Mouse (Mus musculus) lung, postnatal 0 days (tissue): ENCODE measurements around the gene Arhgap22. TPM values are rescaled to one million over a fixed set of nuclear protein-coding genes. Genes with fewer than 3 reads are reported as not detected.

Experiments
- ATAC-seq: fragments of 200-750 bp; cut with Nextera tagmentation; 2 replicates; pipeline ENCODE4 v1.8.0; 2017; ENCODE audit warnings: moderate library complexity
- DNase-seq: peaks from one replicate; pipeline ENCODE4 v3.0.0-alpha.2; 2016; ENCODE audit warnings: low spot score
- H3K27ac ChIP-seq: fragments of 300-500 bp; sonication (generic); 2 replicates; pipeline ENCODE4 v1.5.1; 2014; ENCODE audit warnings: antibody characterized with exemption, mild to moderate bottlenecking, low read length, mixed read lengths
- H3K27me3 ChIP-seq: fragments of 300-500 bp; sonication (generic); replicated peaks from 2 replicates; pipeline ENCODE4 v1.6.1; 2014; ENCODE audit warnings: low read length, mixed read lengths; ENCODE audit not compliant: insufficient read depth
- H3K36me3 ChIP-seq: fragments of 300-500 bp; sonication (generic); 2 replicates; pipeline ENCODE4 v1.6.1; 2014; ENCODE audit warnings: low read length, mixed read lengths; ENCODE audit not compliant: insufficient read depth
- H3K4me1 ChIP-seq: fragments of 300-500 bp; sonication (generic); 2 replicates; pipeline ENCODE4 v1.6.1; 2014; ENCODE audit warnings: antibody characterized with exemption, low read depth, low read length, mixed read lengths; ENCODE audit not compliant: insufficient read depth
- H3K4me2 ChIP-seq: fragments of 300-500 bp; sonication (generic); replicated peaks from 2 replicates; pipeline ENCODE4 v1.6.1; 2014; ENCODE audit warnings: low read depth, mild to moderate bottlenecking, low read length, moderate library complexity, mixed read lengths
- H3K4me3 ChIP-seq: fragments of 300-500 bp; sonication (generic); 2 replicates; pipeline ENCODE4 v1.5.1; 2014; ENCODE audit warnings: low read depth, low read length
- H3K9ac ChIP-seq: fragments of 300-500 bp; sonication (generic); replicated peaks from 2 replicates; pipeline ENCODE4 v1.6.1; 2014; ENCODE audit warnings: low read depth, mild to moderate bottlenecking
- H3K9me3 ChIP-seq: fragments of 300-500 bp; sonication (generic); 2 replicates; pipeline ENCODE4 v1.6.1; 2016; ENCODE audit warnings: low read length, mixed read lengths
- CTCF ChIP-seq: IDR thresholded peaks from 2 replicates; pipeline ENCODE4 v1.5.1; 2016; ENCODE audit warnings: antibody characterized with exemption, mild to moderate bottlenecking
- EP300 ChIP-seq: IDR thresholded peaks from 2 replicates; pipeline ENCODE4 v1.6.1; 2016; ENCODE audit warnings: antibody characterized with exemption, mild to moderate bottlenecking, control low read depth
- WGBS: fragments of 180-500 bp; shearing (Covaris S2); extraction: QIAGEN DNeasy Blood & Tissue Kit; methylation state at CpG from one replicate; pipeline ENCODE4 v1.1.7; 2014; 5-methylcytosine and 5-hydroxymethylcytosine counted together
- polyA plus RNA-seq: library from polyadenylated mRNA; unstranded; fragments of >200 nt; fragmentation: Nextera tagmentation; extraction: Ambion mirVana; gene quantifications from 2 replicates; pipeline ENCODE4 v1.2.1, GENCODE M21; 2015

The Arhgap22 gene
- polyA plus RNA-seq, 1 experiment from 2014 or later = 30.2 TPM

DNA sequence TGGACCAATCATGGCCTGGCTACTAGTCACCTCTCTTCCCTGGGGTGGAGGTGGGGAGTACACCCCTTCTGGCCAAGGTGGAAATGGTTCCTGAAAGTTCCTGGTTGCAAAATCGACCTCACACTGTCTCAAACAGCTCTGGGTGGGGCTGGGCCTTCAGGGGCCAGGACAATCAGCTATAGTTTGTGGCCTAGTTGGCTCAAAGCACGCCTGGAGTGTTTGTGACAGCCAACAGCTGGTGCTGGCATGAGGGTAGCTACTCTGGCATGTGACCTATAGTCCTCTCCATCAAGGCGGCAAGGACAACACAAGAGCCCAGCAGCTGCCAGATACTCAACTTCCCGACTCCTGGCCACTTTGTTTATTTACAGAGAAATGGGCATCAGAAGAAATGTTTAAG, 133.9 kb downstream of the Arhgap22 start:
- peak; percentile 34 for TF ChIP-seq CTCF
- peak; percentile 72 for TF ChIP-seq EP300
- Histone ChIP-seq H3K9me3 (no peaks in the 10 kb centered on the region), H3K27me3 (0 out of 2 replicates have a peak, but pooled peaks cover 3% of the 10 kb centered on the region), H3K4me1 (peaks cover 6% of the 10 kb centered on the region; the same call in 1 of the 2 replicates), H3K4me3 (no peak overlapping the region), H3K9ac (no peak overlapping the region), H3K27ac (peak overlapping the region; percentile 87), H3K36me3 (no peaks in the 10 kb centered on the region), H3K4me2 (no peak overlapping the region)
- 10% methylated on average over 4 of the region's 4 CpGs for WGBS
- ATAC-seq (peak; percentile 53), DNase-seq (peak; percentile 70)

DNA sequence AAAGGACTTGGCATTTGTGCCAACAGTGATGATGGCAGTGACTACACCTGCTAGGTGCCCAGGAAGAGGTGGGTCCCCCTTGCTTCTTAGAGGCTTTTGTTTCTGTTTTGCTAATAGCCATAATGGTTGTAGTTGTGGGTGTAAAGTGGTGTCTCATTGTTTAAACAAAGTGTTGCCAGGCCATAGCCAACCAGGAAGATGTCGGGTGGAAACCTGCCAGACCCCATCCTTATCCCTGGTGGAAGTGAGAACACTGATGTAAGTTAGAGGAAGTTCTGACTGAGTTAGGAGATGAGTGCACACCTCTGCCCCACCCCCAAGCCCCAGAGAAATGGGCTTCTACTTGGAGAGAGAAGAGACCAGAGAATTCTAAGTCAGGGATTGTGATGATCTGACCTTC, 134.3 kb downstream of the Arhgap22 start:
- 0 out of 2 replicates have a peak, but pooled peaks cover 3% of the 10 kb centered on the region for H3K27me3 ChIP-seq
- WGBS = 27% methylated on average over 1 of the region's 1 CpGs
- TF ChIP-seq EP300 (no peak), CTCF (no peak)

DNA sequence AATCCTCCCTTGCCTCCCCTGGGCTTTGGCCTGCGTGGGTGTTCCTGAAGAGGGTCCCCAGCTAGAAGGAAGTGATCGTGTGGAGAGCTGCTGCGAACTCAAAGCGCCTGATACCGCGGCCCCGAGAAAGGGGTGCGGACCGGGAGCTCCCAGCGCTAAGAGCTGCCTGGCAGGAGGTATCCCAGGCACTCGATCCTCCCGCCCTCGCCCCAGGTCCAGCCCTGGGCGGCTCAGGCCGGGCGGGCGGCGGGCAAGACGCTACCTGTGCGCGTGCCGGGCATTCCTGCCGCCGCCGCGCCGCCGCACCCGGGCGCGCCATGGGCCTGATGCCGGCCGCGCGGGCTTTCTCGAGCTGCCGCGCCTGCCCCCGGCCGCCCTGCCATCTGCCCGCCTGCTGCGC, 137.2 kb downstream of the Arhgap22 start:
- peak; percentile 67 for ATAC-seq
- WGBS = 1% methylated on average over 34 of the region's 42 CpGs
- 0 out of 2 replicates have a peak, but pooled peaks cover 3% of the 10 kb centered on the region for H3K27me3 ChIP-seq

More for the DNA sequence above, 134.3 kb downstream of the Arhgap22 start:
- Histone ChIP-seq H3K4me3 (no peak overlapping the region), H3K36me3 (no peaks in the 10 kb centered on the region), H3K4me1 (peaks cover 6% of the 10 kb centered on the region; the same call in 1 of the 2 replicates), H3K9ac (no peak overlapping the region), H3K27ac (peak overlapping the region; percentile 87), H3K9me3 (no peaks in the 10 kb centered on the region), H3K4me2 (no peak overlapping the region)
- ATAC-seq = no peak
- DNase-seq = peak; percentile 30

DNA sequence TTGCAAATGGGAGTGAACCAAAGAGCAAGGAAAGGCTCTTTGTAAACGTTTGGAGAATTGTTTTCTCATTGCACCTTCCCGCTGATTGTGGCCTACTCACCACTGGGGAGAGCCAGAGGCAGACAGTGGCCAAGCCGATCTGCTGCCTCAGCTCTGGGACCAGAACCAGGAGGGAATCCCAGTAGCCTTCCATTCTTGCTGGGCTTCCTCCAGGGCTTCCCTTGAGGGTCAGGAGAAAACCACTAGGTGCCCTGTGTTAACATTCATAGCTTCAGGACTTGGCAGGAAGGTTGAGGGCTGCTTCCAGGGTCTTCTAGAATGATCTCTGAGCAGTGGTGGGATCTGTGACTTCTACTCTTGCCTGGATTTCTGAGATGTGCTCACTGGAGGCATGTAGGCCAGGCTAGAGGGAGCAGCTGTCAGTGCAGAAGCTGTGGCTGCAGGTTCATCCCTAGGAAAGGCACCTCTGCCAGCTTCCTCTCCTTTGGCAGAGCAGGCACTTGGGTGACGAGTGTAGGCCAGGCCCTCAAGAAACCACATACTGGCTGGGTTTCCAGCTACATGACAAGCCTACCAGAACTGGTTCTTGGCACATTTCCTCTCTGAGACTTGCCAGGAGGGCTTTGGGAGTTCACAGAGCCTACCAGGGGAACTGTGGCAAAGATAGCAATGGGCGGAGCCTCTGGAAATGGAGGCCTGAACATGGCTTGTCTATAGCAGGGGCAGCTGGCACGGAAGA, 138.3 kb downstream of the Arhgap22 start:
- no peaks in the 10 kb centered on the region for H3K9me3 ChIP-seq
- peak overlapping the region; percentile 61 for H3K4me2 ChIP-seq
- DNase-seq = peak; percentile 67
- no peaks in the 10 kb centered on the region for H3K36me3 ChIP-seq
- H3K4me1 ChIP-seq = peaks cover 3% of the 10 kb centered on the region; the same call in 1 of the 2 replicates
- 55% methylated on average over 6 of the region's 6 CpGs for WGBS
- no peak overlapping the region for H3K4me3 ChIP-seq
- 0 out of 2 replicates have a peak, but pooled peaks cover 3% of the 10 kb centered on the region for H3K27me3 ChIP-seq
- no peak; the same call in 1 of the 2 replicates for TF ChIP-seq CTCF
- no peak for TF ChIP-seq EP300
- H3K27ac ChIP-seq = peak overlapping the region; percentile 89
- 0 out of 2 replicates have a peak overlapping the region, but pooled peaks have one; percentile 46 for H3K9ac ChIP-seq
- peak; percentile 32 for ATAC-seq

More for the DNA sequence above, 137.2 kb downstream of the Arhgap22 start:
- peak; percentile 80 for DNase-seq
- peak overlapping the region; percentile 41 for H3K4me3 ChIP-seq
- H3K9me3 ChIP-seq = no peaks in the 10 kb centered on the region
- H3K27ac ChIP-seq = peak overlapping the region; percentile 89
- no peaks in the 10 kb centered on the region for H3K36me3 ChIP-seq
- H3K4me2 ChIP-seq = peak overlapping the region; percentile 61
- H3K9ac ChIP-seq = peak overlapping the region; percentile 46
- H3K4me1 ChIP-seq = peaks cover 6% of the 10 kb centered on the region; the same call in 1 of the 2 replicates
- TF ChIP-seq EP300 (peak; percentile 24; the same call in 1 of the 2 replicates), CTCF (no peak)

DNA sequence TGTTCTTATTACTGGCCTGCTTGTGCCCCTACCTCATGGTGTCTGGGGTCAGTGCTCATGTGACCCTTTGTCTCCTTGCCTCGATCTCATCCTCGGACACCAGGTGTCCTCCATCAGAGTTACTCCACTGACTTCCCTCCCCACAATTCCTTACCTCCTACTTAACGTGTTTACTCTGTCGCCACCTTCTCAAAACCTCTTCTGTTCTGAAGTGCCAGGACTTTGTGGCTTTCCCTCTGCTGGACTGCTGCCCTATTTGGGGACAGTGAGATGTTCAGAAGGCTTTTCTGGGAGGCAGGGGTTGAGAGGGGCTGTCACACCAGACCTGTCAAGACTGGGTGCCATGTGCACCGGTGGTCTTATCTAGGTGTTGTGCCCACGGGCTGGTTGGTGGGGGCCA, 139.1 kb downstream of the Arhgap22 start:
- no peak overlapping the region for H3K9ac ChIP-seq
- H3K27ac ChIP-seq = peak overlapping the region; percentile 89
- no peaks in the 10 kb centered on the region; the same call in 1 of the 2 replicates for H3K4me1 ChIP-seq
- DNase-seq (peak; percentile 79), ATAC-seq (peak; percentile 46)
- no peaks in the 10 kb centered on the region for H3K9me3 ChIP-seq
- 0 out of 2 replicates have a peak, but pooled peaks cover 3% of the 10 kb centered on the region for H3K27me3 ChIP-seq
- 34% methylated on average over 6 of the region's 6 CpGs for WGBS
- H3K4me2 ChIP-seq = peak overlapping the region; percentile 61
- TF ChIP-seq CTCF (peak; percentile 9; the same call in 1 of the 2 replicates), EP300 (peak; percentile 65)
- no peak overlapping the region for H3K4me3 ChIP-seq
- H3K36me3 ChIP-seq = no peaks in the 10 kb centered on the region

DNA sequence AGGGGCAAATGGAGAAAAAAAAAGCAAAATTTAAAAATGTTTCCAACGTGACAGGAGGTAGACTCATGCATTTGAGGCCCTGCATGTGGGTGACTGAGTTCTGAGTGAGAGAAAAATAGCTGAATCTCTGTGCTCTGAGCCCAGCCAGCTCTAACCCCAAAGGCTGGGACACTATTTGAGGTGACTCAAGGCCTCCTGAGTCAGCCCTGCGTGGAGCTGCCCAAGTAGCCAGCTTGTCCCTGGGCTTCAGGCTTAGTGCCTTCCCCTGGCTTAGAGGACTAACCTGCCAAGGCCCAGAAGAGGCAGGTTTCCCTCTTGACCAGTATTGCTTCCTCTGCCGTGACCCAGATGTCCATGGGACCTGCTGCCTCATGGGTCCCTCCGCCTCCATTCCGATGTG, 141.4 kb downstream of the Arhgap22 start:
- 0 out of 2 replicates have a peak, but pooled peaks cover 3% of the 10 kb centered on the region for H3K27me3 ChIP-seq
- no peaks in the 10 kb centered on the region for H3K36me3 ChIP-seq
- H3K4me1 ChIP-seq = no peaks in the 10 kb centered on the region; the same call in 1 of the 2 replicates
- 58% methylated on average over 5 of the region's 5 CpGs for WGBS
- no peak overlapping the region for H3K4me2 ChIP-seq
- peak overlapping the region; percentile 28 for H3K27ac ChIP-seq
- H3K4me3 ChIP-seq = no peak overlapping the region
- DNase-seq (no peak), ATAC-seq (peak; percentile 10; the same call in 1 of the 2 replicates)
- H3K9ac ChIP-seq = no peak overlapping the region
- TF ChIP-seq CTCF = no peak
- no peak for TF ChIP-seq EP300
- H3K9me3 ChIP-seq = no peaks in the 10 kb centered on the region
